Mouse (Mus musculus) induced T-regulatory cell, adult 2 months (primary cell): ENCODE measurements around the gene Anapc2.
"Not testable (repeated sequence)": the region's sequence is repeated elsewhere in the genome, so short reads cannot be mapped to it uniquely, and the experiment has no call there.

ENCODE experiments used
- DNase-seq: peaks from one replicate; pipeline ENCODE4 v3.0.0-alpha.2; 2012; ENCODE audit warnings: low read depth

Anapc2 gene

DNA sequence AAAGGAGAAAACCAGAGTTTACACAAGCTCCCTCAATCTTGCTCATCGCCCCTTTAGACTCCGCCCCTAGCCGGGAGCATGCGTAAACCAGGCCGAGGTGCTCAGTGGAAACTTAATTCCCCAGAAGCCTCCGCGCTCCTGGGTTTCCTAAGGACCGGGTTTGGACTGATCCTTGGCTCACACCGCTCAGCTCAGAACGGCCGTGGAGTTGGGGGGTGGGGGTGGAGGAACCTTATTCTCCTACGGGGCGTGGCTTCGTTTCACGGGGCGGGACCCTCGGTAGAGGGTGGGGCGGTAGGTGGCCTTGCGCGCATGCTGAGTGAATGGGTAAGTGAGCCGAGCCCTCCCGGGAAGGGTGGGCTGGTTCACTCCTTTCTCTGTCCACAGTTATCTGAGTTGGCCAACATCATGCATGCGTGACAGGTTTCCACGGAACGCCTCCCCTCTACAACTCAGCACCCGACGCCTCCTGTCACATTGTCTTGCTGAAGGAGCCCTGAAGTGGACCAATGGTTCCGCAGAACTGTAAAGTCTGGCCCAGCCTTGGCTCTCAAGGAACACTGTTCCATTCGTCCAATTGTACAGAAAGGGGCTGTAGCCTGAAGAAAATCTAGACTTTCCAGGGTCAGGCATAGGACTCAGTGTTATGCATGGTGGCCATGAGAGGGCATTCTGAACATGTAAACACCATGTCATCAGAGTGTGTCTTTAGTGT lies 31.4 kb upstream of the Anapc2 start:
- peak; percentile 81 for DNase-seq

GRCm38 (mm10) chr2:25241438-25241775 lies 30.9 kb upstream of the Anapc2 start:
- DNase-seq: peak; percentile 60

- peak; percentile 67 for DNase-seq
Observed at GRCm38 (mm10) chr2:25242101-25242506, 30.2 kb upstream of the Anapc2 start, which contains the start of the genes Rnf208 and Cysrt1. Rnf208 (plus strand) TSS chr2:25242255. Cysrt1 (minus strand) TSS chr2:25242452.

DNA sequence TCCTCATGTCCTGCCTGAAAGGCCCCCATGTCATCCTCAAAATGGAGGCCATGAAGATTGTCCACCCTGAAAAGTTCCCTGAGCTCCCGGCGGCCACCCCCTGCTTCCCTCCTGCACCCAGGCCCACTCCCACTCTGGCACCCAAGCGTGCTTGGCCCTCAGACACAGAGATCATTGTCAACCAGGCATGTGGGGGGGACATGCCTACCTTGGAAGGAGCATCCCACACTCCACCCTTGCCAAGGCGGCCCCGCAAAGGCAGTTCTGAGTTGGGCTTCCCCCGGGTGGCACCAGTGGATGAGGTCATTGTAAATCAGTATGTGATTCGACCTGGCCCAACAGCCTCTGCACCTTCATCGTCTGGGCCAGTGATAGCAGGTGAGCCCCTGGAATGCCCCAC lies 28.9 kb upstream of the Anapc2 start:
- DNase-seq: no peak

DNA sequence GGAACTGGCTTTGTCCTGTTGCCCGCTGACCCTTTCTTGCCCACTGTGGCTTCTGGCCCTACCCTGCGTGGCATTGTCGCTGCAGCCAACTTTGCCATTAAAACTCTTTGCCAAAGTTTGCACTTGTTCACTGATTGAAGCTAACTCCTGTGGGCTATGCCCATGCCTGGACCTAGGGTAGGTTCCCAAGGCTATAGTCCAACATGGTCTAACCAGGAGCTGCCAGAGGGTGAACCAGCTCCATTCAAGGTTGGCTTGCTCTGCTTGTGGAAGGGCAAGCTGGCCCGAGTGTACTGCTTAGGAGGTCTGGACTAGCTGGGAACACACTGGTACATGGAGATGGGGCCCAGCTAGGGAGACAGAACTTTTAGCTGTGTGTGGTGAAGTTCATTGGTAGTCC lies 28.1 kb upstream of the Anapc2 start:
- no peak for DNase-seq

- no peak for DNase-seq
Observed at GRCm38 (mm10) chr2:25246183-25247072, 25.9 kb upstream of the Anapc2 start, which contains the start of gene AL732309.1. AL732309.1 (minus strand) TSS chr2:25246863.

GRCm38 (mm10) chr2:25252331-25252730 lies 19.9 kb upstream of the Anapc2 start:
- peak; percentile 66 for DNase-seq

GRCm38 (mm10) chr2:25255284-25255779 lies 16.9 kb upstream of the Anapc2 start, which contains the start of gene Tmem203:
Tmem203 (plus strand) TSS chr2:25255439.
- DNase-seq: peak; percentile 97

- peak; percentile 89 for DNase-seq
Observed at GRCm38 (mm10) chr2:25256443-25257109, 15.7 kb upstream of the Anapc2 start.

- DNase-seq: not testable (repeated sequence)
Observed at GRCm38 (mm10) chr2:25257250-25257649, 15.0 kb upstream of the Anapc2 start.

DNA sequence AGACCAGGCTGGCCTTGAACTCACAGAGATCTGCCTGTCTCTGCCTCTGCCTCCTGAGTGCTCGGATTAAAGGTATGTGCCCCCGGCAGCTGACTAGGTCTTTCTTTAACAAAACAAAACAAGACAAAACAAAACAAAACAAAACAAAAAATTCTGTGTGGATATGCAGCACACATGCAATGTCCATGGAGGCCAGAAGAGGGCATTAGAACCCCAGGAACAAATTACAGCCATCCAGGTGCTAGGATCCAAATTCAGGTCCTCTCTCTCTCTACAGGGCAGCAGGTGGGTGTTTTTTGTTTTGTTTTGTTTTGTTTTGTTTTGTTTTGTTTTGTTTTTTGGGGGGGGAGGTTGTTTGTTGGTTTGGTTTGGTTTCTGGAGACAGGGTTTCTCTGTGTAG lies 13.4 kb upstream of the Anapc2 start:
- DNase-seq: peak; percentile 65

- no peak for DNase-seq
Observed at GRCm38 (mm10) chr2:25261870-25262269, 10.4 kb upstream of the Anapc2 start.

- DNase-seq: peak; percentile 96
Observed at GRCm38 (mm10) chr2:25262291-25262767, 9.9 kb upstream of the Anapc2 start, which contains the start of gene Tprn. Tprn (plus strand) TSS chr2:25262618.

- peak; percentile 80 for DNase-seq
Observed at GRCm38 (mm10) chr2:25262795-25263622, 9.3 kb upstream of the Anapc2 start.

DNA sequence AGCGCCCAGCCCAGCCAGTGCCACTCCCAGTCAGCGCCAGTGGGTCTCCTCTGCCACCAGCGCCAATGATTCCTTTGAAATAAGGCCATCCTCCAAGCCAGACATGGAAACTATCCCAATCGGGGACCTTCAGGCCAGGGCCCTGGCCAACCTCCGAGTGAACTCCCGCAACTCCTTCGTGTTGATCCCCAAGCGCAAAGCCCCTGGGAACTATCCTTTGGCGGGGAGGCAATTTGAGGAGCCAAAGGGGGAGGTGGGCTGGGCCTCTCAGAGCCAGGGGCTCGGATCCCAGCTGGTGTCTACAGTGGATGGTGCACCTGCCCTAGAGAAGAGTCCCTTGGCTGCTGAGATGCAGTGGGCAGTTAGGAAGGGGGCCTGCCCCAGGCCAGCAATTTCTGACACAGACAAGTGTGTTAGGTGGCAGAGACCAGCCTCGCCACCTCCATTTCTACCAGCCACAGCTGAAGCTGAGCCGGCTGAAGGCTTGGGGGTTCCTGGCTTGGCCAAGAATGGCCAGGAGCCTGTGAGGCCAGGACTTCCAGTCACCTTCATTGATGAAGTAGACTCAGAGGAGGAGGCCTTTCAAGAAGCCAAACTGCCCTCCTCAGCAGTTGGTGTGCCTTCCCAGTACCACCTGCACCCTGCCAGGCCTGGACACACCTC lies 8.5 kb upstream of the Anapc2 start:
- no peak for DNase-seq

DNA sequence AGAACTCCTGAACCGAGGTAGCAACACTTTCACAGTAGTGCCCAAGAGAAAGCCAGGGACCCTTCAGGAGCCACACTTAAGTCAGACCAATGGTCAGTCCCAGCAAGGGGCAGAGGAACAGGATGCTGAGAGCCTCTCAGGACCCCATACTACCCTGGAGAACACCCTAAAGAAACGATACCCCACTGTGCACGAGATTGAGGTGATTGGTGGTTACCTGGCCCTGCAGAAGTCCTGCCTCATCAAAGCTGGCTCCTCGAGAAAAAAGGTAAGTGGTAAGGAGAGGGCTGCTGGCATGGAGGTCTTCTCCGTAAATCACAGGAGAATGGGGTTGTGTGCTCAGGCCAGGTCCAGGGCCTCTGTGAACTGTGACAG lies 8.0 kb upstream of the Anapc2 start:
- DNase-seq: no peak

- no peak for DNase-seq
Observed at GRCm38 (mm10) chr2:25264851-25265250, 7.4 kb upstream of the Anapc2 start.

DNA sequence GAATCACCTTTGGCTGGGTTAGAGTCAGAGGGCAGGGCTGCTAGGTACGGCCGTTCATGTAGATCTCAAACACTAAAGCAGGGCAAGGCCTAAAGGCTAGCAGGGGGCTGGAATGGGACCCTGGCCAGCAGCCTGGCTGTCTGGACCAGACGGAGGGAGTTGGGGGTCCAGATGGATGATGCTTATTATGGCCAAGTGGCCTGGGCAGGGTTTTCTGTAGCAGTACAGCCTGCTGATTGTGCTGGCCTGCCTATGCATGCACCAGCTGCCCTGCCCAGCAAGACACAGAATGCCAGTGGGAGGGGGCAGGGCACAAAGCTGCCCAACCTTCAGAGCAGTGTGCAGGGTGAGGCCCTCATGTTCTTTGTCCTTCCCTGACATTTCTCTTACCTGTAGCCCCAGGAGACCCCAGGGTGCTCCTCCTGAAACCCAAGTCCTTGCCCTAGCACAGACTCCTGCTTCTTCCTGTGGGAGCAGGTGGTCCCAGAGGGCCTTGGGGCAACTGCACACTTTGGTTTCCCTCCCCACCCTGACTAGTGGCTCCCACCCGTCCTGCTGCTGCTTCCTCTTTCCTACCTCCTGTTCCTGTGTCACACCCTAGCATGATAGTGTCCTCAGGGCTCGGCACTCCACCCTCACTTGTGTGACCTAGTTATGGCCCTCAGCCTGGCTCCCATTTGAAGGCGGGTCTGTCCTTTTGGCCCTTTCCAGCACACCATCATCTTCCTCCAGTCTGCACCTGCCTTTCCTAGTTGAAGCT lies 6.2 kb upstream of the Anapc2 start:
- no peak for DNase-seq

DNA sequence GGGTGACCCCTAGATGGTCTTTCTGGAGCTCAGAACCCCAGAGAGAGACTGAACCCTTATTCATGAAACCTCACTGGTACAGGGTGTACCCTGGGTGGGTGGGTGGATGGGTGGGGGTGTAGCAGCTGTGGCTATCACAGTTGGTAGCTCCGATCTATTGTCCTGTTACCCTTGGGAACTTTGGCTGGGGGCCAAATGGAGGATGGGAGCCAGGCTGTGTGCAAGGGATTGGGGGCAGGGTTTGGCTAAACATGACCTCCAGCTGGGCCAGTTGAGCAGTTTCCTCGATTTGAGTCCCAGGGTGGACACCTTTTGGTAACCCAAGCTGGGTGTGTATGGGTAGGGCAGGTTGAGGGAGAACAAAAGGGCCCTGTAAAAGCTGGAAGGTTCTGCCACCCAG lies 5.6 kb upstream of the Anapc2 start:
- DNase-seq: no peak

DNA sequence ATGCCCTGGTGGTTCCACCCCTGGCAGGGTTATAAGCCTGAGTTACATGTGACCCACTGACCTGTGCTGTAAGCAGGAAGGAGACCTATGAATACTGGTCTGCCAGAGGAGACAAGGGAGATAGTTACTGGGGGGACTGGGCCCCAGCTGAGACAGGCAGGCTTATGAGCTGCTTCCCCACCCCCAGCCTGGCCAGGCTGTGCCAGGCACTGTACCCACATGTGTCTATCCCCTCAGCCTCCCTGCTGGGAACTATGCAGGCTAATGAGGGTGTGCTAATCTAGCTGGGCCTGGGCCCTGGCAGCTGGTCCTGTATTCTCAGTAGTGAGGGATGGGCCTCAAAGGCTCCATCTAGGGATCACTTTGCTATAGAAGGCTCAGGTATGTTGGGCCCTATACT lies 5.0 kb upstream of the Anapc2 start:
- no peak for DNase-seq
